Mouse (Mus musculus) limb, embryonic 11.5 days (tissue): ENCODE data around the gene Gm5447. TPM values are rescaled to one million over a fixed set of nuclear protein-coding genes. Genes with fewer than 3 reads are reported as not detected.

Source experiments
- ATAC-seq: fragments of 200-750 bp; cut with Nextera tagmentation; 2 replicates; pipeline ENCODE4 v1.8.0; 2017; ENCODE audit warnings: low read depth; ENCODE audit not compliant: insufficient number of reproducible peaks, low FRiP score, low TSS enrichment
- DNase-seq: peaks from one replicate; pipeline ENCODE4 v3.0.0-alpha.2; 2015; ENCODE audit warnings: low spot score
- H3K27ac ChIP-seq: fragments of 300-500 bp; sonication (generic); replicated peaks from 2 replicates; pipeline ENCODE4 v1.5.1; 2014; ENCODE audit warnings: low read depth, mild to moderate bottlenecking, low read length
- H3K27me3 ChIP-seq: fragments of 300-500 bp; sonication (generic); 2 replicates; pipeline ENCODE4 v1.6.1; 2014; ENCODE audit warnings: mild to moderate bottlenecking, low read length, mixed read lengths; ENCODE audit not compliant: control insufficient read depth, insufficient read depth
- H3K36me3 ChIP-seq: fragments of 300-500 bp; sonication (generic); 2 replicates; pipeline ENCODE4 v1.6.1; 2014; ENCODE audit warnings: mild to moderate bottlenecking, low read length, moderate library complexity, mixed read lengths; ENCODE audit not compliant: control insufficient read depth, insufficient read depth
- H3K4me1 ChIP-seq: fragments of 300-500 bp; sonication (generic); 2 replicates; pipeline ENCODE4 v1.6.1; 2014; ENCODE audit warnings: low read length, mixed read lengths; ENCODE audit not compliant: control insufficient read depth, insufficient read depth
- H3K4me2 ChIP-seq: fragments of 300-500 bp; sonication (generic); 2 replicates; pipeline ENCODE4 v1.6.1; 2014; ENCODE audit warnings: low read depth, mild to moderate bottlenecking, moderate library complexity; ENCODE audit not compliant: severe bottlenecking
- H3K4me3 ChIP-seq: fragments of 300-500 bp; sonication (generic); 2 replicates; pipeline ENCODE4 v1.5.1; 2014; ENCODE audit warnings: low read depth, low read length
- H3K9ac ChIP-seq: fragments of 300-500 bp; sonication (generic); 2 replicates; pipeline ENCODE4 v1.6.1; 2014; ENCODE audit warnings: mild to moderate bottlenecking, low read length
- H3K9me3 ChIP-seq: fragments of 300-500 bp; sonication (generic); 2 replicates; pipeline ENCODE4 v1.6.1; 2016; ENCODE audit warnings: low read length; ENCODE audit not compliant: control insufficient read depth
- WGBS: fragments of 180-500 bp; shearing (Covaris S2); extraction: QIAGEN DNeasy Blood & Tissue Kit; methylation state at CpG from one replicate; pipeline ENCODE4 v1.1.7; 2014; 5-methylcytosine and 5-hydroxymethylcytosine counted together
- polyA plus RNA-seq: library from polyadenylated mRNA; unstranded; fragments of >200 nt; fragmentation: Nextera tagmentation; extraction: Ambion mirVana; gene quantifications from 2 replicates; pipeline ENCODE4 v1.2.1, GENCODE M21; 2014

Gene Gm5447
- polyA plus RNA-seq, 1 experiment from 2014 or later: not detected

- Histone ChIP-seq H3K36me3 (no peaks in the 10 kb centered on the region), H3K4me2 (no peak overlapping the region), H3K27me3 (no peaks in the 10 kb centered on the region), H3K9ac (no peak overlapping the region), H3K9me3 (no peaks in the 10 kb centered on the region), H3K27ac (no peak overlapping the region), H3K4me3 (no peak overlapping the region), H3K4me1 (no peaks in the 10 kb centered on the region)
- 95% methylated on average over 9 of the region's 9 CpGs for WGBS
- DNase-seq (no peak), ATAC-seq (no peak)
Observed at GRCm38 (mm10) chr13:30949181-30949580, 24.8 kb upstream of the Gm5447 start.

GRCm38 (mm10) chr13:30952044-30952443, 22.0 kb upstream of the Gm5447 start:
- ATAC-seq: no peak

GRCm38 (mm10) chr13:30953580-30953979, 20.4 kb upstream of the Gm5447 start:
- no peak overlapping the region for H3K4me2 ChIP-seq
- DNase-seq (peak; percentile 17), ATAC-seq (no peak)
- no peak overlapping the region for H3K4me3 ChIP-seq
- H3K27ac ChIP-seq: no peak overlapping the region
- no peak overlapping the region for H3K9ac ChIP-seq
- no peaks in the 10 kb centered on the region for H3K9me3 ChIP-seq
- WGBS: 74% methylated on average over 1 of the region's 1 CpGs
- H3K27me3 ChIP-seq: no peaks in the 10 kb centered on the region
- H3K36me3 ChIP-seq: no peaks in the 10 kb centered on the region
- H3K4me1 ChIP-seq: no peaks in the 10 kb centered on the region

More at GRCm38 (mm10) chr13:30952044-30952443, 22.0 kb upstream of the Gm5447 start:
- no peak overlapping the region for H3K4me3 ChIP-seq
- WGBS: 93% methylated on average over 2 of the region's 2 CpGs
- H3K4me2 ChIP-seq: no peak overlapping the region
- peak; percentile 10 for DNase-seq
- H3K27ac ChIP-seq: no peak overlapping the region
- no peaks in the 10 kb centered on the region for H3K9me3 ChIP-seq
- H3K4me1 ChIP-seq: no peaks in the 10 kb centered on the region
- no peak overlapping the region for H3K9ac ChIP-seq
- H3K36me3 ChIP-seq: no peaks in the 10 kb centered on the region
- no peaks in the 10 kb centered on the region for H3K27me3 ChIP-seq

- Histone ChIP-seq H3K9ac (no peak overlapping the region), H3K27ac (no peak overlapping the region), H3K27me3 (no peaks in the 10 kb centered on the region), H3K4me3 (no peak overlapping the region), H3K36me3 (no peaks in the 10 kb centered on the region), H3K9me3 (no peaks in the 10 kb centered on the region), H3K4me1 (no peaks in the 10 kb centered on the region), H3K4me2 (no peak overlapping the region)
- ATAC-seq (no peak), DNase-seq (no peak)
- 79% methylated on average over 2 of the region's 2 CpGs for WGBS
Observed at GRCm38 (mm10) chr13:30960714-30961113, 13.3 kb upstream of the Gm5447 start.

GRCm38 (mm10) chr13:30961932-30962331, 12.1 kb upstream of the Gm5447 start:
- Histone ChIP-seq H3K27me3 (no peaks in the 10 kb centered on the region), H3K4me2 (no peak overlapping the region), H3K4me1 (peaks cover 4% of the 10 kb centered on the region), H3K4me3 (no peak overlapping the region), H3K9me3 (no peaks in the 10 kb centered on the region), H3K36me3 (no peaks in the 10 kb centered on the region), H3K27ac (no peak overlapping the region), H3K9ac (no peak overlapping the region)
- ATAC-seq (no peak), DNase-seq (no peak)
- WGBS: 60% methylated on average over 2 of the region's 2 CpGs

- H3K4me1 ChIP-seq: peaks cover 7% of the 10 kb centered on the region
- peak; percentile 43 for DNase-seq
- no peak overlapping the region for H3K27ac ChIP-seq
- H3K4me2 ChIP-seq: peak overlapping the region; percentile 31; the same call in 1 of the 2 replicates
- H3K9ac ChIP-seq: no peak overlapping the region
- H3K4me3 ChIP-seq: no peak overlapping the region
- WGBS: 11% methylated on average over 10 of the region's 10 CpGs
- no peaks in the 10 kb centered on the region for H3K36me3 ChIP-seq
- no peaks in the 10 kb centered on the region for H3K27me3 ChIP-seq
- H3K9me3 ChIP-seq: no peaks in the 10 kb centered on the region
- peak; percentile 44; the same call in 1 of the 2 replicates for ATAC-seq
Observed at GRCm38 (mm10) chr13:30966507-30966911, 7.5 kb upstream of the Gm5447 start.

- H3K4me1 ChIP-seq: peaks cover 7% of the 10 kb centered on the region
- ATAC-seq (no peak), DNase-seq (no peak)
- no peak overlapping the region for H3K4me3 ChIP-seq
- no peak overlapping the region for H3K9ac ChIP-seq
- H3K36me3 ChIP-seq: no peaks in the 10 kb centered on the region
- H3K4me2 ChIP-seq: no peak overlapping the region
- no peaks in the 10 kb centered on the region for H3K9me3 ChIP-seq
- no peaks in the 10 kb centered on the region for H3K27me3 ChIP-seq
- 75% methylated on average over 4 of the region's 4 CpGs for WGBS
- H3K27ac ChIP-seq: no peak overlapping the region
Observed at GRCm38 (mm10) chr13:30968311-30968710, 5.7 kb upstream of the Gm5447 start.

- peaks cover 7% of the 10 kb centered on the region for H3K4me1 ChIP-seq
- H3K27ac ChIP-seq: no peak overlapping the region
- H3K9me3 ChIP-seq: no peaks in the 10 kb centered on the region
- ATAC-seq: no peak
- H3K4me2 ChIP-seq: no peak overlapping the region
- DNase-seq: no peak
- H3K4me3 ChIP-seq: no peak overlapping the region
- H3K27me3 ChIP-seq: no peaks in the 10 kb centered on the region
- H3K36me3 ChIP-seq: no peaks in the 10 kb centered on the region
- 88% methylated on average over 3 of the region's 3 CpGs for WGBS
- H3K9ac ChIP-seq: no peak overlapping the region
Observed at GRCm38 (mm10) chr13:30971047-30971446, 3.0 kb upstream of the Gm5447 start.

GRCm38 (mm10) chr13:30972102-30972501, 1.9 kb upstream of the Gm5447 start:
- WGBS: 94% methylated on average over 2 of the region's 2 CpGs
- H3K4me3 ChIP-seq: no peak overlapping the region
- H3K4me2 ChIP-seq: no peak overlapping the region
- 0 out of 2 replicates have a peak, but pooled peaks cover 2% of the 10 kb centered on the region for H3K4me1 ChIP-seq
- no peak overlapping the region for H3K9ac ChIP-seq
- no peaks in the 10 kb centered on the region for H3K36me3 ChIP-seq
- H3K27me3 ChIP-seq: no peaks in the 10 kb centered on the region
- no peak for DNase-seq
- no peak overlapping the region for H3K27ac ChIP-seq
- no peaks in the 10 kb centered on the region for H3K9me3 ChIP-seq
- no peak for ATAC-seq
